Mouse (Mus musculus) embryonic facial prominence, embryonic 12.5 days (tissue): ENCODE measurements at regions not wholly inside any gene's neighbourhood (a gene's known extent, or its start where the extent isn't known, plus 50 kb on each side); places are given as distances from the start of the nearest gene placed in this dataset.
A peak's percentile ranks its signal among the peaks of the same experiment; 100 is the strongest.

Experiments used
- ATAC-seq: fragments of 200-750 bp; cut with Nextera tagmentation; 2 replicates; pipeline ENCODE4 v1.8.0; 2017; ENCODE audit not compliant: insufficient number of reproducible peaks, insufficient read depth, low FRiP score, low TSS enrichment
- H3K27ac ChIP-seq: fragments of 300-500 bp; sonication (generic); 2 replicates; pipeline ENCODE4 v1.5.1; 2016; ENCODE audit warnings: mild to moderate bottlenecking
- H3K27me3 ChIP-seq: fragments of 300-500 bp; sonication (generic); 2 replicates; pipeline ENCODE4 v1.6.1; 2016; ENCODE audit warnings: mild to moderate bottlenecking, moderate library complexity
- H3K36me3 ChIP-seq: fragments of 300-500 bp; sonication (generic); 2 replicates; pipeline ENCODE4 v1.6.1; 2016; ENCODE audit warnings: mild to moderate bottlenecking
- H3K4me1 ChIP-seq: fragments of 300-500 bp; sonication (generic); 2 replicates; pipeline ENCODE4 v1.6.1; 2016
- H3K4me2 ChIP-seq: fragments of 300-500 bp; sonication (generic); replicated peaks from 2 replicates; pipeline ENCODE4 v1.6.1; 2016; ENCODE audit warnings: mild to moderate bottlenecking, moderate library complexity
- H3K4me3 ChIP-seq: fragments of 300-500 bp; sonication (generic); 2 replicates; pipeline ENCODE4 v1.5.1; 2016; ENCODE audit warnings: mild to moderate bottlenecking
- H3K9ac ChIP-seq: fragments of 300-500 bp; sonication (generic); 2 replicates; pipeline ENCODE4 v1.6.1; 2016; ENCODE audit warnings: mild to moderate bottlenecking, moderate library complexity
- H3K9me3 ChIP-seq: fragments of 300-500 bp; sonication (generic); 2 replicates; pipeline ENCODE4 v1.6.1; 2016; ENCODE audit warnings: mild to moderate bottlenecking, moderate library complexity
- WGBS: fragments of 180-500 bp; shearing (Covaris S2); methylation state at CpG from one replicate; pipeline ENCODE4 v1.1.7; 2016; 5-methylcytosine and 5-hydroxymethylcytosine counted together

DNA sequence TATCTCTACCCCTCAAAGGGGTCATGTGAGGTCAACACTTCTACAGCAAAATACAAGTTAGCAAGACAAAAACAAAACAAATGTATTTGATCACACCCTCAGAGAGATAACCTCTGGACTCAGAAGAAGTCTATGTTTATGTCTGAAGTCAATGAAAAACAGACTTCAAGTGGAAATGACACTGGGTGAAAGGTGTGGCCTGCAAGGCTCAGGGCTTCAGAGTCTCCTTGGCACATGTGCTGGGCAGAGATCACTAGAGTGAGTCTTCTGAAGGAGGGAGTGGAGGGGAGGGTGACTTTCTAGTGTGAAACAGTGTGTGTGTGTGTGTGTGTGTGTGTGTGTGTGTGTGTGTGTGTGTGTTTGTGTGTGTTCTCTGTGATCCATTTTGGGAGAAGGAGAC lies 68.2 kb downstream of the Il12a start:
- H3K4me3 ChIP-seq = no peak overlapping the region
- no peak overlapping the region for H3K4me2 ChIP-seq
- peaks cover 7% of the 10 kb centered on the region for H3K4me1 ChIP-seq
- no peak for ATAC-seq
- no peaks in the 10 kb centered on the region for H3K9me3 ChIP-seq
- H3K27me3 ChIP-seq = no peaks in the 10 kb centered on the region
- no peak overlapping the region for H3K9ac ChIP-seq
- H3K27ac ChIP-seq = no peak overlapping the region
- no peaks in the 10 kb centered on the region for H3K36me3 ChIP-seq

DNA sequence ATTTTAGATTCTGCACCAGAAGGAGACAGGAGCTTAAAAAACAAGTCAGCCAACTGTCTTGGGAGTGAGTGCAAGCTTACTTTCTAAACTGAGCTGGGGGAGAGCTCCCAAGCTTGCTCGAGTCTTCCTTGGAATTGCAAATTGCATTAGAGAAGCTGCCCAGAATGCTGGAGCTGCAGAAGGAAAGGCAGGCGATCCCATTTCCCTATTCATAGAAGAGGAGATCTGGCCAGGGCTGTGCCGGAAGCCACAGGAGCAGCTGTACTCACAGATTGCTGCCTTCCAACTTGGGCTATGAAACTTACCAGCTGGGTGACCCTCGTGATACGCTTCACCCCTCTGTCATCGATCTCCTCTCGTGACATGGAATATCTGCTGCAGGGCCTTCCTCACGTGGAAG lies 68.9 kb downstream of the Il12a start:
- Histone ChIP-seq H3K36me3 (no peaks in the 10 kb centered on the region), H3K9ac (no peak overlapping the region)
- WGBS = 43% methylated on average over 8 of the region's 8 CpGs

DNA sequence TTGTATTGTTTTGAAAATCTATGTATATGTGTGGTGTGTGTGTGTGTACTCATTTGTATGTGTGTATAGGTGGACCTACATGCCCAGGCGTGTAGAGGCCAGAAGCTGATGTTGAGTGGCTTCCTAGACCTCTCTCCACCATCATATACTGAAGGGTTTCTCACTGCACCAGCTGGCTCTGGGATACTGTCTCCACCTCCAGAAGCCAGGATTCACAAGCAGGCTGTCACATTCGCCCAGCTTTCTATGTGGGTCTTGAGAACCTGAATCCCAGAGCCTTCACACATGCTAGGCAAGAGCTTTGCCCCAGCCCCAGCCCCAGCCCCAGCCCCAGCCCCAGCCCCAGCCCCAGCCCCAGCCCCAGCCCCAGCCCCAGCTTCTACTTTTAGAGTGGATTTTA lies 70.4 kb downstream of the Il12a start:
- 60% methylated on average over 2 of the region's 2 CpGs for WGBS
- peaks cover 7% of the 10 kb centered on the region for H3K4me1 ChIP-seq
- no peak overlapping the region for H3K4me3 ChIP-seq
- no peaks in the 10 kb centered on the region for H3K9me3 ChIP-seq
- no peak overlapping the region for H3K9ac ChIP-seq
- no peak overlapping the region for H3K4me2 ChIP-seq
- peak overlapping the region; percentile 17; the same call in 1 of the 2 replicates for H3K27ac ChIP-seq
- H3K36me3 ChIP-seq = no peaks in the 10 kb centered on the region
- no peak for ATAC-seq
- H3K27me3 ChIP-seq = no peaks in the 10 kb centered on the region

More for the DNA sequence above, 68.9 kb downstream of the Il12a start:
- Histone ChIP-seq H3K9me3 (no peaks in the 10 kb centered on the region), H3K4me2 (no peak overlapping the region), H3K4me1 (peaks cover 7% of the 10 kb centered on the region), H3K4me3 (no peak overlapping the region), H3K27me3 (no peaks in the 10 kb centered on the region), H3K27ac (no peak overlapping the region)
- no peak for ATAC-seq

DNA sequence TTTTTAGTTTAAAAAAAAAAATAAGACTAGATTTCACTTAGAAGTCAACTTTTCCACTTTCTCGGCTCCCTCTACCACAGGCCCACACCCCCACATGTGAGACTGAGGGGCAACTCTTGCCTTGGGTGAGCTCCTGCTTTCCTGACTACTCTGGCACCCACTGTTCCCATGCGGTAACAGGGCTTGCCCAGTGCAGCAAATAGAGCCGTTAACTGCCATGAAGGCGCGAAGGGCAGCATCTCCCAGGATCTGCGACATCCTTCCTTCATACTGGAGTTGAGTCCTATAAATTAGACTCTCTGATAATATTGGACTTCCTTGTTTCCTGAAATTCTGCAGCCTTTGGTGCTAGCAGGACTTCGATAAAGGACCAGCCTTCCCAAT lies 70.8 kb downstream of the Il12a start:
- no peaks in the 10 kb centered on the region for H3K9me3 ChIP-seq
- no peak for ATAC-seq
- peaks cover 7% of the 10 kb centered on the region for H3K4me1 ChIP-seq
- H3K4me2 ChIP-seq = no peak overlapping the region
- no peak overlapping the region for H3K9ac ChIP-seq
- H3K4me3 ChIP-seq = no peak overlapping the region
- H3K36me3 ChIP-seq = no peaks in the 10 kb centered on the region
- no peaks in the 10 kb centered on the region for H3K27me3 ChIP-seq
- H3K27ac ChIP-seq = no peak overlapping the region
- WGBS = 45% methylated on average over 7 of the region's 7 CpGs

DNA sequence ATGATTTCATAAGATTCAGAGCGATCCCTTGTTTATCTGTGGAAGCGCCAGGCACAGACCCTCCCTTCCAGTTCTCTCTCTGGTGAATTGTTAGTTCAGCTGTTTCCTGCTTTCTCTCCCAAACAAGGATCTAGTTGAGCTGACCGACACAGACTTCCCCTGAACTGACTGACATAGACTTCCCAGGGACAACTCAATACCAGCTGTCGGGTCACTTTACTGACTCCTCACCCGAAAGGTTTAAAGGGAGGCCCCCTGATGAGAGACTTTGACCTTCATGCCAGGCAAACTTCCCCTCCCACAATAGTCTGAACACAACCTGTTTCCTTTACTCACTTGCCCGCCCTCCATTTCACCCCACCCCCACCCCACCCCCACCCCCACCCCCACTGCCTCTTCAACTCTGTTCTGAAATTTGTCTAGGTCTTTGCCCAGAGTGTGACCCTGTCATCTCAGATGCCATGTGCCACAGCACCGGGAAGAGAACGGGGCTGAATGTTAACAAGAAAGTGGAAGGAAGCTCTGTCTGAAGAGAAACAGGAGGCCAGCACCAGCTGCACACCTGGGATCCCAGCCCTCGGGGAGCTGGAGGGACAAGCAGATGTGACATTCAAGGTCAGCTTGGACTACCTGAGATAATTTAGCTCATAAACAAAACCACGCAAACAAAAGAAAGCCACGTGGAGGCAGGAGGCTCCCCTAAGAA lies 71.3 kb downstream of the Il12a start:
- H3K4me1 ChIP-seq = peaks cover 7% of the 10 kb centered on the region
- no peak overlapping the region for H3K9ac ChIP-seq
- 8% methylated on average over 11 of the region's 11 CpGs for WGBS
- H3K9me3 ChIP-seq = no peaks in the 10 kb centered on the region
- 0 out of 2 replicates have a peak, but pooled peaks have one; percentile 56 for ATAC-seq
- H3K36me3 ChIP-seq = no peaks in the 10 kb centered on the region
- H3K27me3 ChIP-seq = no peaks in the 10 kb centered on the region
- no peak overlapping the region; the same call in 1 of the 2 replicates for H3K4me2 ChIP-seq
- no peak overlapping the region for H3K4me3 ChIP-seq
- no peak overlapping the region for H3K27ac ChIP-seq

DNA sequence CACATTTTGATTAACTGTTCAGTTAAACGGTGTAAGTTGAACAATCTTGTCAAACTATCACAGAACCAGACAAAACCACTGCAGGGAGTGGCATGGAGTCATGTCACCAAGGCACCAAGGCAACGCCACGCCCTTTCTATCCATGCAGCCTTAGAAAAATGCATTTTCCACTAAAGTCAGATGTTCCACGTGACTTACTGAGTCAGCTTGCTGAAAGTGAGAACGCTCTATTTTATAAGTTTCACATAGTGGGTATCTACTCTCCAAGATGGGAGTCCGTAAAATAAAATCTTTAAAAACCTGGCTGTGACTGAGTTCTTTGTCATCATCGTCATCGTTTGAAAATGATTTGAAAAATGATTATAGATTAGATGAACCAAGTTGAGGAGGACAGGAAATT lies 72.5 kb downstream of the Il12a start:
- Histone ChIP-seq H3K4me1 (peaks cover 7% of the 10 kb centered on the region), H3K9me3 (no peaks in the 10 kb centered on the region), H3K36me3 (no peaks in the 10 kb centered on the region), H3K4me3 (no peak overlapping the region), H3K9ac (no peak overlapping the region), H3K27me3 (no peaks in the 10 kb centered on the region), H3K4me2 (no peak overlapping the region), H3K27ac (no peak overlapping the region)
- no peak for ATAC-seq
- 88% methylated on average over 8 of the region's 8 CpGs for WGBS

DNA sequence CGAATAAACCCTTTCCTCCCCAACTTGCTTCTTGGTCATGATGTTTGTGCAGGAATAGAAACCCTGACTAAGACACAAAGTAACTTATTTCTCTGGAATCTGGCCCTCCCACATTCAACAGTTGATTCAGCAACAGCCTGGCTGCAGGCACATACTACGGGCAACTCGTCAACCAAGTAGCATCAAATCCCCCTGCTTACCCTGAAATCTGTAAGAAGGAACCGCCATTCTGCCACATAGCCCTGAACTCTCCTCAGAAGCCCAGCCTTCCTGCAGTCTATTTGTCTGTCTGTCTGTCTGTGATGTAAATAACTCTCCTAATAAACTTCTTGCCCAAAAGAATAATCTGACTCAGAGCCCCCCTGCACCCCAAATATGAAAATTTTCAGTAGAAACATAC lies 73.9 kb downstream of the Il12a start:
- H3K4me1 ChIP-seq = peaks cover 7% of the 10 kb centered on the region
- H3K9me3 ChIP-seq = no peaks in the 10 kb centered on the region
- no peak overlapping the region for H3K4me3 ChIP-seq
- no peaks in the 10 kb centered on the region for H3K27me3 ChIP-seq
- no peak overlapping the region for H3K27ac ChIP-seq
- no peak overlapping the region for H3K9ac ChIP-seq
- ATAC-seq = no peak
- 86% methylated on average over 4 of the region's 4 CpGs for WGBS
- no peaks in the 10 kb centered on the region for H3K36me3 ChIP-seq
- no peak overlapping the region for H3K4me2 ChIP-seq

DNA sequence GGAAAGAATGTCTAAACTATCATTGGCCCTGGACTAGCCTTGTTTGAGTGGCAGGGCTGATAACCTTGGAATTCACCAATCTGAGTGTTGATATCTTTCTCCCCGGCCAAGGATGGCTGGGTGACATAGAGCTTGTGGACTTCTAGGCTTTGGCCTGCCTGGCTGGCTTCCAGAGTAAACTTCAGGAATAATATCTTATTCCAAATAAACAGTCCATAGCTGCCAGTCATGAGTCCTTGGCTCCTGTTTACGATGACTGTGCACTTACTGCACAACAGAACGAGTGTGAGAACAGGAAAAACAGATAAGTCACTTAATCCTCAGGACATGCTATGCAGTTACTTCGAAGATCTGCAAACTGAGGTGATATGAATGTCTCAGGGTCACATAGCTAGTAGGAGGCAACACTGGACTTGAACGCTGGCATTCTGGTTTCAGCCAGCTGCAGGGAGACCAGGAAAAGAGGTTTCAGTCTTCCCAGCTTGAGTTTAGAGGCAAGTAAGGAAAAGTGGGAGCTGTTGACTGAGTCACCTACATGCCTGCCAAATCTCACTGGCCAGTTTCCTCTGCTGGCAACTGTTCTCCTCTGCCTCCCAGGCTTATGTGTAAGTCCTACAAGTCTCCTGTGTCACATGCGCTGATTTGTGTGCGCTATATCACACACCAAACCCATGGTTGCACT lies 74.6 kb downstream of the Il12a start:
- Histone ChIP-seq H3K9ac (no peak overlapping the region), H3K9me3 (no peaks in the 10 kb centered on the region), H3K27ac (no peak overlapping the region), H3K36me3 (no peaks in the 10 kb centered on the region), H3K27me3 (no peaks in the 10 kb centered on the region), H3K4me3 (no peak overlapping the region), H3K4me1 (peaks cover 7% of the 10 kb centered on the region), H3K4me2 (no peak overlapping the region)
- no peak for ATAC-seq
- WGBS = 72% methylated on average over 7 of the region's 7 CpGs

DNA sequence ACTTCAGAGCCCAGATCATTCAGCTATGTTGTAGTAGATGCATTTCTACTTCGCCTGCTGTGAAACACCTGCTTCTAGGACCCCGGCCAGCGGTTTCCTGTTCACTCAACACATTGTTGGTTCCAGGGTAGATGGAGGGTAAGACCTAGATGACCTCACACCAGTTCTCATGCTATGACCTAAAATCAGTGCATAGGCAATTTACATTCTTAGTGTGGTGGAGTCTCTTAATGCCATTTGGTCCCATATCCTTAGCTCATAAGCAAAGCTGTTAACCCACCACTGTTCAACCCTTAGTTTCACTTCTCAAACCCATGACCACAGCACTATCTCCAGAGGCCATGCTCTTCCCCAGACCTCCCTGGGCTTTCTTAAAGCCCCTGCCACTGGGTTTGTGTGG lies 81.1 kb downstream of the Il12a start:
- Histone ChIP-seq H3K9ac (no peak overlapping the region), H3K4me3 (no peak overlapping the region), H3K36me3 (no peaks in the 10 kb centered on the region), H3K4me1 (no peaks in the 10 kb centered on the region), H3K4me2 (no peak overlapping the region), H3K9me3 (no peaks in the 10 kb centered on the region), H3K27ac (no peak overlapping the region), H3K27me3 (no peaks in the 10 kb centered on the region)
- no peak for ATAC-seq
- 89% methylated on average over 3 of the region's 3 CpGs for WGBS

DNA sequence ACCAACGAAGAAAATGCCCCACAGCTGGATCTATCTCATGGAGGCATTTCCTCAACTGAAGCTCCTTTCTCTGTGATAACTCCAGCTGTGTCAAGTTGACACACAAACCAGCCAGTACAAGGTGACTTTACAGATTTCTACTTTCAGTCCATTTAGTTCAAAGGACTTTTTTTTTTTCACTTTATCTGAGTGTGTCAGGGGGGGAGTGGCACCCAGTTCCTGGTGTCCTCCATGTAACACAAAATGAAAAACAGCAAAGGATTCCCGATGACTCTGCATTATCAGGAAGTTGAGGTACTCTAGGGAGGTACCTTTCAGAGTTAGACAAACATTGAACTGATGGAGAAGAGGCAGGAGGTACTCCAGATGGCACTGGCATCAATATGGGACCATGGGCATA lies 87.4 kb downstream of the Il12a start:
- WGBS = 73% methylated on average over 2 of the region's 2 CpGs
- Histone ChIP-seq H3K36me3 (no peaks in the 10 kb centered on the region), H3K9me3 (no peaks in the 10 kb centered on the region), H3K4me1 (peaks cover 6% of the 10 kb centered on the region; the same call in 1 of the 2 replicates), H3K27ac (no peak overlapping the region), H3K4me3 (no peak overlapping the region), H3K9ac (no peak overlapping the region), H3K27me3 (no peaks in the 10 kb centered on the region), H3K4me2 (no peak overlapping the region)
- ATAC-seq = no peak

DNA sequence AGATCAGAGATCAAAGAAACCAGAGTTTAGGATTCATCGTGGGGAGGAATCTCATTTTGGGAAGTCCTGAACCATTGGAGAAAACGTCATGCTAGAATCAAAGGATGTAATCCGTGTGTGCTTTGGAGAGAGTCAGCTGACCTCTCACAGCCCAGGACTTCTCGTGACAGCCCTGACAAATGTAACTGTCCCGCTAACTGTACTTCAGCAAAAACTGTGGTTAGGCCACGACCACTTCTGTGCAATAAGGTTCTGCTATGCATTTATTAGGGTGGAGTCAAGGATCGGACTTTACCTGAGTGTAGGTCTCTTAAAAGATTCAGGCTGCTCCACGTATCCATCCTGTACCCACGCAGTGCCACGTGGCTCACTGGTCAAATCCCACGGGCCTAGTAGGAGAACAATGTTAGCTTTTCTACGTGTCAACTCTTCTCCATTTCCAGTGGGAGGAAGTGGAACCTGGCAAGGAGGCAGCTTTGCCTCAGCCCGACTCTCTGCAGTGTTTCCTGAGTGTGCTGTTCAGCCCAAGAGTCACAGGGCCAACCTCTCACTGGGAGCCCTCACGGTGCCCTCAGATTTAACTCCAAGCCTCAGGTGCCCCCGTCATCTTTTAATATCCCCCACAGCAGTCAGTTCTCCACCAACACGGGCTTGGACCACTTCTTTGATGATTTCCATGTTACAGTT lies 88.1 kb downstream of the Il12a start:
- Histone ChIP-seq H3K9ac (no peak overlapping the region), H3K4me3 (no peak overlapping the region), H3K4me1 (peaks cover 13% of the 10 kb centered on the region; the same call in 1 of the 2 replicates), H3K4me2 (no peak overlapping the region), H3K36me3 (no peaks in the 10 kb centered on the region), H3K27me3 (no peaks in the 10 kb centered on the region), H3K27ac (no peak overlapping the region), H3K9me3 (no peaks in the 10 kb centered on the region)
- 81% methylated on average over 16 of the region's 16 CpGs for WGBS
- ATAC-seq = no peak

DNA sequence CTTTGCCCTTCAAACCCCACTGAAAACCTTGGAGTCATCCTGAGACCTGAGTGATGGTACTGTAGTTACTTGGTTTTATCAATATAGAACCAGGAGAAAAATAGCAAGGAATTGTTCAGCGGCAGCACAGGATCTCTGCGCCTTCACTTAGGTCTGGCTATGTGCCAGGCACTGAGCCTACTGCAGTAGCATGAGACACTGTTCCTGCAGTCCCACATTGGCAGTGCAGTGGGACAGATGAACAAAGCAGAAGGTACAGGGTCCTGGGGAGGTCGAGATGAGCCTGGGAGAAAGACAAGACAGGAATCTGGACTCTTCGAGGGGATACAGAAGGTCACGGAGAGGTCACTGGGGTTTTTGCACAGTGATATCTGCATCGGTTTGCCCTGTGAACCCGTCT lies 88.5 kb upstream of the 1110032F04Rik start:
- H3K36me3 ChIP-seq = no peaks in the 10 kb centered on the region
- no peak overlapping the region for H3K9ac ChIP-seq
- H3K9me3 ChIP-seq = no peaks in the 10 kb centered on the region
- no peak overlapping the region for H3K4me2 ChIP-seq
- no peak overlapping the region for H3K4me3 ChIP-seq
- WGBS = 55% methylated on average over 7 of the region's 7 CpGs
- H3K27ac ChIP-seq = no peak overlapping the region
- H3K4me1 ChIP-seq = peaks cover 13% of the 10 kb centered on the region; the same call in 1 of the 2 replicates
- H3K27me3 ChIP-seq = no peaks in the 10 kb centered on the region
- ATAC-seq = no peak
